Mouse (Mus musculus) heart, embryonic 15.5 days (tissue): ENCODE data around the gene Med29. TPM values are rescaled to one million over a fixed set of nuclear protein-coding genes. Genes with fewer than 3 reads are reported as not detected.

Experiments
- ATAC-seq: fragments of 200-750 bp; cut with Nextera tagmentation; replicated peaks from 2 replicates; pipeline ENCODE4 v1.8.0; 2017; ENCODE audit warnings: low read depth, moderate TSS enrichment; ENCODE audit not compliant: insufficient number of reproducible peaks, insufficient read depth, low FRiP score
- H3K27ac ChIP-seq: fragments of 300-500 bp; sonication (generic); 2 replicates; pipeline ENCODE4 v1.5.1; 2015; ENCODE audit warnings: mild to moderate bottlenecking, inconsistent platforms
- H3K27me3 ChIP-seq: fragments of 300-500 bp; sonication (generic); 2 replicates; pipeline ENCODE4 v1.6.1; 2015; ENCODE audit warnings: inconsistent platforms
- H3K36me3 ChIP-seq: fragments of 300-500 bp; sonication (generic); 2 replicates; pipeline ENCODE4 v1.6.1; 2015; ENCODE audit warnings: mild to moderate bottlenecking, inconsistent platforms
- H3K4me1 ChIP-seq: fragments of 300-500 bp; sonication (generic); replicated peaks from 2 replicates; pipeline ENCODE4 v1.6.1; 2015; ENCODE audit warnings: inconsistent platforms
- H3K4me2 ChIP-seq: fragments of 300-500 bp; sonication (generic); 2 replicates; pipeline ENCODE4 v1.6.1; 2015; ENCODE audit warnings: inconsistent platforms, mild to moderate bottlenecking, moderate library complexity
- H3K4me3 ChIP-seq: fragments of 300-500 bp; sonication (generic); 2 replicates; pipeline ENCODE4 v1.5.1; 2015; ENCODE audit warnings: mild to moderate bottlenecking, inconsistent platforms
- H3K9ac ChIP-seq: fragments of 300-500 bp; sonication (generic); 2 replicates; pipeline ENCODE4 v1.6.1; 2015; ENCODE audit warnings: mild to moderate bottlenecking, inconsistent platforms
- H3K9me3 ChIP-seq: fragments of 300-500 bp; sonication (generic); replicated peaks from 2 replicates; pipeline ENCODE4 v1.6.1; 2016; ENCODE audit warnings: inconsistent platforms
- WGBS: fragments of 180-500 bp; shearing (Covaris S2); methylation state at CpG from one replicate; pipeline ENCODE4 v1.1.7; 2015; ENCODE audit warnings: mixed read lengths; 5-methylcytosine and 5-hydroxymethylcytosine counted together
- polyA plus RNA-seq: library from polyadenylated mRNA; unstranded; fragments of >200 nt; fragmentation: Nextera tagmentation; extraction: Ambion mirVana; gene quantifications from 2 replicates; pipeline ENCODE4 v1.2.1, GENCODE M21; 2015

Gene Med29
- polyA plus RNA-seq, 1 experiment from 2014 or later, result 42.0 TPM

DNA sequence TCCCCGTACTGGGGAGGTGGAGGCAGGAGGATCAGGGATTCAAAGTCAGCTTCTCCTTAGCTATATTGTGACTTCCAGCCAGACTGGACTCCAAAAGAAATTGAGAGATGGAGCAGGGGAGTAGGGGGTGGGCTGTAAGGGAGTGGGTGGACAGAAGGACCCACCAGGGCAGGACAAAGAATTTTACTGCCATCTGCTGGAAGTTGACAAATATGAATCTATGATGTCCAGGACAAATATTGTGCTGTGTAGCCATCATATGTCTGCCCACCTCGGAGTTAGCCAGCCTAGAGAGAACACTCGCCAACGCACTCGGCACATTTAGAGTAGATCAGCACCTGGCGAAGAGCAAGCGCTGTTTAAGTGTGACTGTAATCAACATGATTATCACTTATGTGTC, 43.9 kb downstream of the Med29 start:
- Histone ChIP-seq H3K4me1 (peaks cover 21% of the 10 kb centered on the region), H3K9ac (no peak overlapping the region), H3K27ac (no peak overlapping the region), H3K4me3 (no peak overlapping the region), H3K4me2 (no peak overlapping the region), H3K9me3 (no peaks in the 10 kb centered on the region), H3K36me3 (peaks cover 16% of the 10 kb centered on the region), H3K27me3 (no peaks in the 10 kb centered on the region)
- ATAC-seq, result no peak
- 79% methylated on average over 7 of the region's 7 CpGs for WGBS

DNA sequence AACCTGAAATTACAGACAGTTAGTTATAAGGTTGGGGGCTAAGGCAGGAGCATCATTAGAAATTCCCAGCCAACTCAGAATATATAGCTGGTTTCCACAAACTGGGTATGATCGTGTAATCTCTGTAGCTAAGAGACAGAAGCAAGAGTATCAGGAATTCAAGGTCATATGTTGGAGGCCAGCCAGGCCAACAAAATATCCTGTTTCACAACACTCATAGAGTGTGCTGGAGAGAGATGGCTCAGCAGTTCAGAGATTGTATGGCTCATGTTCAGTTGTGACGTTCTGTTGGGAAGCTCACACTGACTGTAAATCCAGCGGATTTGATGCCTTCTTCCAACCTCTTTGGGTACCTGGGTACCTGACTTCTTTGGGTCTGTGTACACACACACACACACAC, 44.8 kb downstream of the Med29 start:
- WGBS, result 42% methylated on average over 3 of the region's 3 CpGs
- no peak overlapping the region for H3K27ac ChIP-seq
- H3K27me3 ChIP-seq, result no peaks in the 10 kb centered on the region
- no peaks in the 10 kb centered on the region for H3K9me3 ChIP-seq
- peaks cover 21% of the 10 kb centered on the region for H3K4me1 ChIP-seq
- ATAC-seq, result no peak
- peaks cover 8% of the 10 kb centered on the region; the same call in 1 of the 2 replicates for H3K36me3 ChIP-seq
- no peak overlapping the region for H3K4me2 ChIP-seq
- H3K9ac ChIP-seq, result no peak overlapping the region; the same call in 1 of the 2 replicates
- no peak overlapping the region for H3K4me3 ChIP-seq

DNA sequence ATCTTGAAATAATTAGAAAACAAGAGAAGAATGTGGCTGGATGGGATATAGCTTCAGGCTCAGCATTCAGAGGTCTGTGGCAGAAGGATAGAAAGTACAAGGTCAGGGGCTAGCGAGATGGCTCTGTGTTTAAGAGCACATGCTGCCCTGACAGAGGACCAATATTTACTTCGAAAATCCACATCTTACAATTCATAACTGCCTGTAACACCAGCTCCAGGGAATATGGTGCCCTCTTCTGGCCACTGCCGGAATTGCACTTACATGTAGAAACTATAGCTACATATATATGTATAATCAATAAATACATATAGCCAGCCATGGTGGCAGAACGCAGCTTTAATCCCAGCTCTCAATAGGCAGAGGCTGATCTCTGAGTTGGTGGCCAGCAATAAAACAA, 47.9 kb downstream of the Med29 start:
- Histone ChIP-seq H3K9me3 (no peaks in the 10 kb centered on the region), H3K36me3 (no peaks in the 10 kb centered on the region), H3K4me3 (no peak overlapping the region), H3K9ac (no peak overlapping the region), H3K27ac (no peak overlapping the region), H3K4me2 (no peak overlapping the region), H3K27me3 (no peaks in the 10 kb centered on the region), H3K4me1 (peaks cover 7% of the 10 kb centered on the region)
- ATAC-seq, result no peak
- 6% methylated on average over 4 of the region's 4 CpGs for WGBS

DNA sequence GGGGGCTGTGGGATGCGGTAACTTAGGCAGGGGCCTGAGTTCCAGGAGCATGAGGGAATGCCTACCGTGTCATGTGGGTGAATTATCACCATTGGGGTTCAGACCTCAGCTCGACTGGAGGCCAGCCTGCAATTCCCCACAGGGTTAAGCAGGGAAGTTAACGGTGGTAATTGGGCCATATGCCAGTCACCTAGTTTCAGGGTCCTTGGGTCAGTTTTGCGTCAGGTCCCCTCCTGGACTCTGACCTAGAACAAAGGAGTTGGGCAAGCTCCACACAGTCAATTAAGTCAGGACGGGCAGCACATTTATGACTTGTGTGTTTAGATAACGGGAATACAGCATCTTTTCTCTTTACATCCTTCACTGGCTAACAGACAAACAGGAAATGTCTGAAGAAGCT, 51.1 kb downstream of the Med29 start:
- H3K9me3 ChIP-seq, result no peaks in the 10 kb centered on the region
- 0 out of 2 replicates have a peak overlapping the region, but pooled peaks have one; percentile 20 for H3K27ac ChIP-seq
- H3K27me3 ChIP-seq, result no peaks in the 10 kb centered on the region
- no peaks in the 10 kb centered on the region for H3K36me3 ChIP-seq
- H3K4me3 ChIP-seq, result no peak overlapping the region
- WGBS, result 32% methylated on average over 7 of the region's 7 CpGs
- ATAC-seq, result no peak
- H3K4me2 ChIP-seq, result no peak overlapping the region
- H3K9ac ChIP-seq, result no peak overlapping the region
- peaks cover 11% of the 10 kb centered on the region for H3K4me1 ChIP-seq

DNA sequence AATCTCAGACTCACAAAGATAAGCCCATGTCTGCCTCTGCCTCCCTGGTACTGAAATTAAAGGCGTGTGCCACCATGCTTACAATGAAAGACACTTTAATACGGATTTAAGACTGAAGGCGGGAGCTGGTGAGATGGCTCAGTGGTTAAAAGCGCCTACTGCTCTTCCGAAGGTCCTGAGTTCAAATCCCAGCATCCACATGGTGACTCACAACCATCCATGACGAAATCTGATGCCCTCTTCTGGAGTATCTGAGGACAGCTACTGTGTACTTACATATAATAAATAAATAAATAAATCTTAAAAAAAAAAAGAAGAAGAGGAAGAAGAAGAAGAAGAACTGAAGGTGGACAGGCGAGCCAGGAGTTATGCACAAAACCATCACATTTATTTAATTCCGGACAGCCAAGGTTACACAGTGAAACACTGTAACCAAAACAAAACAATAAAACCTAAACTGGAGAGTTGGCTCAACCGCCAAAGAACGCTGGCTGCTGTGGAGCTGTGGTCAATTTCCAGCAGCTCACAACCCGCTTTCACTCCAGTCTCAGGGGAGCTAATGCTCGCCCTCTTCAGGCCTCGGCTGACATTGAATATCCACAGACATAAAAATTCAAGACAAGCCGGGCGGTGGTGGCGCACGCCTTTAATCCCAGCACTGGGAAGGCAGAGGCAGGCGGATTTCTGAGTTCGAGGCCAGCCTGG, 53.1 kb downstream of the Med29 start:
- Histone ChIP-seq H3K4me2 (peak overlapping the region; percentile 84), H3K4me1 (peaks cover 16% of the 10 kb centered on the region), H3K9ac (peak overlapping the region; percentile 53), H3K27me3 (no peaks in the 10 kb centered on the region), H3K9me3 (no peaks in the 10 kb centered on the region), H3K4me3 (peak overlapping the region; percentile 88), H3K27ac (peak overlapping the region; percentile 92), H3K36me3 (no peaks in the 10 kb centered on the region)
- 74% methylated on average over 19 of the region's 19 CpGs for WGBS
- ATAC-seq, result no peak

DNA sequence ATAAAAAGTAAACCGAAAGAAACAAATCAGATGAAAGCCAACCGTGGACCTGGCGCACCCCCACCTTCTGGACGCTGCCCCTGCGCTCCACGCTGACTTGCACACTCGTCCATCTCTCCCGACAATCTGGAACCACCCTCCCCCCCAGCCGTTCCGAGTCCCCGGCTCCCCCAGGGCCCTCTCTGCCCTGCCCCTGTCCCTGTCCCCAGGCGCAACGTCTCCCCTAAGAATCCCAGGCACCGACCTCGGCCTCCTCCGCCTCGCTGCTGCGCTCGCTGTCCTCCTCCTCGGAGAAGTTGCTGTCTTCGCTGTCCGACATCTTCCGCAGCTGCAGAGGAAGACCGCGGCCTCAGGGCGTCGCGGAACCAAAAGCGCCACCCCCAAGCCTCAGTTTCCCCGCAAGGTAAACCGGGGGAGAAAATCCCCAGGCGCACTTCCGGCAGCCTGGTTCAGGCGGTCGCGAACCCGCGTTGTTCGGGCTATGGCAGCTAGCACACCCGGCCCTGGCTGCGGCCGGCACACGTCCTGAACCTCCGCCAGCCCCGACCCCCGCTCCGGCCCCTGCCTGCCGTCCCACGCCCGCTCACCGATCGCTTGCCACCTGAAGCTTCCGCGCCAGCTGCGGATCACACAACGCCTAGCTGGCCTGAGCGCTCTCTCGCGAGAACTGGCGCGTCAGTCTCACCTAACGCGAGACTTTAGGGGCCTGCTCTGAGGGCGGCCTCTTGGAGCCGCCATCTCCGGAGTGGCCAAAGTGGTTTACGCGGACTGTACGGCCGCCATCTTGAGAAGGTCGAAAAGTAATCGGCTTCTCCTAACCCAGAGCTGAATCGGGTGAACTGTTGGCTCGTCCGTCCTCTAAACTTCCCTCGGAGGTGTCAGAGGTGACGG, 54.2 kb downstream of the Med29 start, which contains the start of gene Supt5:
TSS of gene Supt5 (minus strand) at position 639 of the 891 bp plus-strand sequence.
- under 1% methylated on average over 77 of the region's 77 CpGs for WGBS
- peak; percentile 98 for ATAC-seq
- Histone ChIP-seq H3K4me1 (peaks cover 16% of the 10 kb centered on the region), H3K4me3 (peak within 1 kb of the TSS; percentile 88), H3K9ac (peak within 1 kb of the TSS; percentile 93), H3K27me3 (no peaks in the 10 kb centered on the region), H3K9me3 (no peaks in the 10 kb centered on the region), H3K4me2 (peak within 1 kb of the TSS; percentile 84), H3K27ac (peak within 1 kb of the TSS; percentile 92), H3K36me3 (no peaks in the 10 kb centered on the region)

Other genes with a start within 250 kb of the Med29 start
- 67.5 and 76.4 TPM in 2 replicates for gene Fbl, start 223.0 kb downstream of the Med29 start, polyA plus RNA-seq
- gene Dyrk1b, start 213.2 kb downstream of the Med29 start, polyA plus RNA-seq, result 7.3 and 9.2 TPM in 2 replicates
- 5.2 and 5.9 TPM in 2 replicates for gene Eid2, start 124.8 kb downstream of the Med29 start, polyA plus RNA-seq
- gene Eid2b, start 115.0 kb downstream of the Med29 start, polyA plus RNA-seq, result 8.2 and 8.5 TPM in 2 replicates
- gene Selenov, start 101.5 kb downstream of the Med29 start, polyA plus RNA-seq, result not detected in 2 replicates
- 0.16 and 0.34 TPM in 2 replicates for gene Dll3, start 90.5 kb downstream of the Med29 start, polyA plus RNA-seq
- gene Timm50, start 80.6 kb downstream of the Med29 start, polyA plus RNA-seq, result 101 and 117 TPM in 2 replicates
- gene Supt5, start 54.0 kb downstream of the Med29 start, polyA plus RNA-seq, result 52.0 and 71.9 TPM in 2 replicates
- 534 and 573 TPM in 2 replicates for gene Rps16, start 42.1 kb downstream of the Med29 start, polyA plus RNA-seq
- 34.3 and 46.7 TPM in 2 replicates for gene Plekhg2, start 20.1 kb downstream of the Med29 start, polyA plus RNA-seq
- gene Zfp36, start 12.5 kb downstream of the Med29 start, polyA plus RNA-seq, result 13.6 and 14.7 TPM in 2 replicates
- 66.8 and 73.0 TPM in 2 replicates for gene Paf1, start 243 bp upstream of the Med29 start, polyA plus RNA-seq
- 9.6 and 20.9 TPM in 2 replicates for gene Gmfg, start 44.7 kb upstream of the Med29 start, polyA plus RNA-seq
- gene Lrfn1, start 59.3 kb upstream of the Med29 start, polyA plus RNA-seq, result 1.1 and 1.5 TPM in 2 replicates
- not detected in 2 replicates for gene Ifnl2, start 117.7 kb upstream of the Med29 start, polyA plus RNA-seq
- not detected in 2 replicates for gene Ifnl3, start 130.1 kb upstream of the Med29 start, polyA plus RNA-seq
- not detected in 2 replicates for gene Sycn, start 148.2 kb upstream of the Med29 start, polyA plus RNA-seq
- gene Nccrp1, start 154.5 kb upstream of the Med29 start, polyA plus RNA-seq, result not detected in 2 replicates
- 17.9 and 25.6 TPM in 2 replicates for gene Samd4b, start 205.4 kb upstream of the Med29 start, polyA plus RNA-seq
- 23.3 and 32.3 TPM in 2 replicates for gene Pak4, start 205.5 kb upstream of the Med29 start, polyA plus RNA-seq
- not detected in 2 replicates for gene Acp7, start 238.6 kb upstream of the Med29 start, polyA plus RNA-seq